Mouse (Mus musculus) left cerebral cortex, postnatal 10 days (tissue): Measurements from ENCODE around the gene Olfr763. TPM values are rescaled to one million over a fixed set of nuclear protein-coding genes. Genes with fewer than 3 reads are reported as not detected.
"Not testable (repeated sequence)": the region's sequence is repeated elsewhere in the genome, so short reads cannot be mapped to it uniquely, and the experiment has no call there.

Experiments
- DNase-seq, 2 experiments: peaks; one replicate each; pipeline ENCODE4 v3.0.0; 2021 to 2022; ENCODE audit warnings: low spot score in 2 of 2, mixed read lengths in 1 of 2; ENCODE audit errors: extremely low spot score in 1 of 2
- intact Hi-C: fragments of 180-260 bp; cut with DNase I; formaldehyde crosslinking; loops from one replicate; pipeline ENCODE4 v1.15.1; 2025
- total RNA-seq, 2 experiments: library from RNA; stranded (reverse); gene quantifications; 2 replicates each; pipeline ENCODE4 v1.2.3; 2021

The Olfr763 gene
- total RNA-seq, 2 experiments from 2014 or later: not detected

GRCm38 (mm10) chr10:129026018-129026662 is 15.5 kb downstream of the Olfr763 start:
- intact Hi-C loops: loop anchor here (2.0 kb wide), 1 partner anchor 1067 kb away; no protein-coding TSS in a partner anchor
- peak; percentile 3 to 30 for DNase-seq

DNA sequence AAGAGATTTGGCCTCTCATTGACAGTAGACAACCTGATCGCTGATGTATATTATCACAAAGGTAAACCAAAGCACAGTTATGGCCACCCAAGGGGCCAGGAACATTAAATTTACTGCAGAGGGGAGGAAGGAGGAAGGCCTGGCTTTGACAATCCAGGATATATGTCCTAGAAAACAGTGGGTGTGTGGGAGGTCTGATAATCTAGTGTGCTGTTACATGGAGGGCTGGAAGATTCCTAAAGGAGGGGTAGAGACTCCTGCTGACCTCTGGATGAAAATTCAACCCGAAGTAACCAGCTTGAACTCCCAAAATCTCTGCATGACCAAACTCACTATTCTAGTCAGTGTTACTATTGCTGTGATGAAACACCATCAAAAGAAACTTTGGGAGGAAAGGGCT is 17.8 kb downstream of the Olfr763 start:
- DNase-seq: no peak
- intact Hi-C loops: no loop called here

- intact Hi-C loops: no loop called here
- DNase-seq: no peak
Measured at GRCm38 (mm10) chr10:129039796-129040195, 29.2 kb downstream of the Olfr763 start, which contains the start of gene Olfr764-ps1. TSS of gene Olfr764-ps1 (minus strand) at chr10:129039896.

DNA sequence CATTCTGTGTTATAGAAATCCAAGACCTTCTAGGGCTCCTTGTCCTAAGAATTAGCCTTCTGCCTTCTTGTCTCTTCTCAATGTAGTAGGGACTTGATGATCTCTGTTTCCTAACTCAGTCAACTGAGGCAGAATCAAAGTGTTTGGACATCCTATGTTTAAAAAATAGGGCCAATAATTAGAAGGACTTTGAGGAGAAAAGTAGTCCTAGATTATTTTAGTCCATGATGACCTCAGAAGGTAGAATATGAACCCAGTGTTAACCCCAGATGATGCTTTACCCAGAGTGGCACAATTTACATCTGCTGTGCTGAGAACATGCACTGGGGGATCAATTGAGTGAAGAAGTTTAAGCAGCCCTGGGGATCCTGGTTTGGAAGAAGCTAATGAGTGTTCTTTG is 39.3 kb downstream of the Olfr763 start, which contains the start of gene Olfr765:
Gene Olfr765, minus strand, starts transcription at position 101 of the 400 bp plus-strand sequence.
- intact Hi-C loops, DNase-seq: not testable (repeated sequence)

Other genes starting within 250 kb of the Olfr763 start
- under 1 TPM; 0.49 to 0.59 TPM for gene Mmp19, start 219.9 kb upstream of the Olfr763 start, total RNA-seq
- gene Dnajc14, start 206.7 kb upstream of the Olfr763 start, total RNA-seq: 10 to 100 TPM; 61.9 to 63.1 TPM
- gene Tmem198b, start 206.4 kb upstream of the Olfr763 start, total RNA-seq: 10 to 100 TPM; 12.2 to 12.5 TPM
- 10 to 100 TPM; 37.4 to 42.2 TPM for gene Sarnp, start 193.5 kb upstream of the Olfr763 start, total RNA-seq
- 1 to 10 TPM; 4.4 to 6.7 TPM for gene Ormdl2, start 189.1 kb upstream of the Olfr763 start, total RNA-seq
- gene Gdf11, start 119.1 kb upstream of the Olfr763 start, total RNA-seq: 10 to 100 TPM; 13.2 to 16.2 TPM
- gene Cd63, start 109.8 kb upstream of the Olfr763 start, total RNA-seq: 10 to 100 TPM; 63.0 to 66.0 TPM
- 1 to 10 TPM; 5.5 to 6.1 TPM for gene Rdh5, start 87.9 kb upstream of the Olfr763 start, total RNA-seq
- 10 to 100 TPM; 84.3 to 85.3 TPM for gene Bloc1s1, start 86.8 kb upstream of the Olfr763 start, total RNA-seq
- 10 to 100 TPM; 14.2 to 14.9 TPM for gene Itga7, start 77.0 kb upstream of the Olfr763 start, total RNA-seq
- not detected for gene Mettl7b, start 49.8 kb upstream of the Olfr763 start, total RNA-seq
- not detected for gene Olfr9, start 21.4 kb upstream of the Olfr763 start, total RNA-seq
- not detected for gene Olfr764-ps1, start 29.1 kb downstream of the Olfr763 start, total RNA-seq
- gene Olfr765, start 39.2 kb downstream of the Olfr763 start, total RNA-seq: not detected
- gene Olfr766-ps1, start 58.2 kb downstream of the Olfr763 start, total RNA-seq: not detected
- gene Olfr767, start 72.1 kb downstream of the Olfr763 start, total RNA-seq: not detected
- not detected for gene Olfr768, start 88.6 kb downstream of the Olfr763 start, total RNA-seq
- gene Olfr769, start 107.1 kb downstream of the Olfr763 start, total RNA-seq: not detected
- not detected for gene Olfr770, start 128.2 kb downstream of the Olfr763 start, total RNA-seq
- not detected for gene Olfr771, start 154.0 kb downstream of the Olfr763 start, total RNA-seq
- not detected for gene Olfr772, start 167.1 kb downstream of the Olfr763 start, total RNA-seq
- gene Olfr773, start 176.6 kb downstream of the Olfr763 start, total RNA-seq: not detected
- not detected for gene Olfr774, start 225.4 kb downstream of the Olfr763 start, total RNA-seq
- not detected for gene Olfr775, start 237.6 kb downstream of the Olfr763 start, total RNA-seq
- gene Olfr776, start 248.3 kb downstream of the Olfr763 start, total RNA-seq: not detected